Mouse (Mus musculus) left cerebral cortex, adult 6 months (tissue): ENCODE measurements around the gene Olfr771. TPM values are rescaled to one million over a fixed set of nuclear protein-coding genes. Genes with fewer than 3 reads are reported as not detected.

Source experiments
- long read RNA-seq, 2 experiments: library from polyadenylated mRNA; unstranded; transcript quantifications; one replicate each; pipeline ENCODE4 v2.0.0; 2019 to 2020
- polyA plus RNA-seq: library from polyadenylated mRNA; unstranded; fragments of <200 nt; fragmentation: Nextera tagmentation; gene quantifications from 2 replicates; pipeline ENCODE4 v1.2.3, GENCODE M21; 2021

Gene Olfr771
- polyA plus RNA-seq, result not detected in 2 replicates
- long read RNA-seq, experiment 1, result 0 reads
- long read RNA-seq, experiment 2, result 0 reads

DNA sequence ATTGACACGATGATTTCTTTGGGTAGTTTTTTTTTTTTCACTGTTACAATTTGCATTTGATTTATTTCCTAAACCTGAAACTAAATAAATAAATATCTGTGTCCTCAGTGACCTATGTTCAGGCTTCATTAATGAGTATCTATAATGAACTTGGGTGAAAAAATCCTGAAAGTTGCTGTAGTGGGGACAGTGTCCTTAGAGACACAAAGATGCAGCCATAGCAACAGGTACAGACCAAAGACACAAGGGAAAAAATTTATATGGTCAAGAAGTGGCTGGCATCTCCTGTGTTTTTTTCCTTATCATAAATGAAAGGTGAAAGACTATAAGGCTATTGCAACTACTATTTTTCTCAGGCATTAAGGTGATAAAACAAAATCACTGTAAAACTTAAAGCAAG lies at the start of gene Olfr771:
Olfr771 (minus strand) TSS at position 101 of the 400 bp plus-strand sequence.

DNA sequence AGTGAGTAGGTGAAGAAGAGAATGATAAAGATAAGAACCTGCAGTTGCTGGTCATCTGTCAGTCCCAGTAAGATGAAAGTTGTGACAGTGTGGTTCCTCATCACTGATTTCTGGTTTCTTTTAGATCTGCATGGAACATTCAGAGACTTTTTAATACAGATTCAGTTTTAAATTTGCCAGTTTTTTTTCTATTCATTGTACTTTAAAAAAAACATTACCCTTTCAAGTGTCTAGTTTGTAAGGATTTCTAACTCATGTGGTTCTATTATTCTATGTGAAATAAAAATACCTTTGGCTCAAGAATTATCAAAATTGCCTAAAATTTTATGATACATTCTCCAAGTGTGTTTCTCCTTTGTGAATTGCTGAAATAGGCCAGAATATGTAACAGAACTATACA lies 22.8 kb upstream of the Olfr771 start, which contains the start of gene Olfr773:
Olfr773 (minus strand) TSS at position 101 of the 400 bp plus-strand sequence.

DNA sequence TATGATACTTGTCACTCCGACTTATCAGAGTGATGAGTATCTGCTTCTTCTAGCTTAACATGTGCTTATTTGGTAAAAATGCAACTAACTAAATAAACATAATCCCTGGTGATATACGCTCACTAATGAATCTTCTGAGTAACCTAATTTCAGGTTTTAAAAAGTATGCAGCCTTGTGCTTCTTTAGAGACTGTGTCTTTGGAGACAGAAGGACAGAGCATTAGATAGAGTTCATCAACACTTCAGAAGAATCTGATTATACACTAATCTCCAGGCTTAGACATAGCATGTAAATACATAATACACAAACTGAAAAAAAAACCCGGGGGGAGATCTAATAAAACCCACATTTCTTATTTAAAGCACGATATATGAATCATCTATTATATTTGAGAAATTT lies 13.3 kb upstream of the Olfr771 start, which contains the start of gene Olfr772:
Olfr772 (minus strand) TSS at position 101 of the 400 bp plus-strand sequence.

DNA sequence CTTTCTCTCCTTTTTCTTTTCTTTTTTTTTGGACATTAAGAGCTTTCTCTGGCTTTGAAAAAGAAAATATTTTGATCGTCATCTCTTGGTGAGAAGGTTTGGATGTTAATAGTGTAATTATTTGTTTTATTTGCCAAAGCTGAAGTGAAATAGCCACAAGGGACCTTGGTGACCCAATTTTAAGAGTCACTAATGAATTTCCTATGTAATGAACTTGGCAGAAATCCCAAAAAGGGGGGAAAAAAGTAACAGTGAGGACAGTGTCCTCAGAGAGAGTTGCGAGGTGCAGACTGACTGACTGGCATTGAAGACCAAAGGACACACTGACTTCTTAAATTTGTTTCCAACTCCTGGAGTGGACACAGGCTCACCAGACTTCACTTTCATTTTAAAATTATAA lies 25.7 kb downstream of the Olfr771 start, which contains the start of gene Olfr770:
Olfr770 (minus strand) TSS at position 101 of the 400 bp plus-strand sequence.

DNA sequence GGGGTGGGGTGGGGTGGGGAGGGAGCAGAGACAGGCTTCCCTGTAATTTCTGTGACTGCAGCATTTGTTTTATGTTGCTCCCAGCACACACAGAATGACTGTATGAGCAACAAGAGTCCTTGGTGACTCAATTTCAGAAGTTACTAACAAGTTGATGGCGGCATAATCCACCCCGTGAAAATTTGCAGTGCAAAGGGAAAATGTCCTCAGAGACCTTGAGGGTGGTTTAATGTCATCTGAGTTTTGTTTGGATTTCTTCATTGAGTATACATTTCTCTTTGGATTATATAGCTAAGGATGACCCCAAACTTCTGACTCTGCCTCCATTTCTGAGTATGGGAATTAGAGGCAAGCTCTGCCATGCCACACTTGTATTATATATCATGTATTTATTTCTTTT lies 46.8 kb downstream of the Olfr771 start, which contains the start of gene Olfr769:
Olfr769 (minus strand) TSS at position 101 of the 400 bp plus-strand sequence.

Other genes with a start within 250 kb of the Olfr771 start
- 7.4 and 8.4 TPM in 2 replicates for gene Rdh5, start 241.9 kb downstream of the Olfr771 start, polyA plus RNA-seq
- gene Bloc1s1, start 240.7 kb downstream of the Olfr771 start, polyA plus RNA-seq, result 336 and 357 TPM in 2 replicates
- gene Itga7, start 230.9 kb downstream of the Olfr771 start, polyA plus RNA-seq, result 2.2 and 2.5 TPM in 2 replicates
- gene Mettl7b, start 203.8 kb downstream of the Olfr771 start, polyA plus RNA-seq, result not detected in 2 replicates
- gene Olfr9, start 175.3 kb downstream of the Olfr771 start, polyA plus RNA-seq, result not detected in 2 replicates
- gene Olfr763, start 154.0 kb downstream of the Olfr771 start, polyA plus RNA-seq, result not detected in 2 replicates
- not detected in 2 replicates for gene Olfr764-ps1, start 124.9 kb downstream of the Olfr771 start, polyA plus RNA-seq
- not detected in 2 replicates for gene Olfr765, start 114.8 kb downstream of the Olfr771 start, polyA plus RNA-seq
- not detected in 2 replicates for gene Olfr766-ps1, start 95.8 kb downstream of the Olfr771 start, polyA plus RNA-seq
- gene Olfr767, start 81.8 kb downstream of the Olfr771 start, polyA plus RNA-seq, result not detected in 2 replicates
- gene Olfr768, start 65.4 kb downstream of the Olfr771 start, polyA plus RNA-seq, result not detected in 2 replicates
- gene Olfr769, start 46.9 kb downstream of the Olfr771 start, polyA plus RNA-seq, result not detected in 2 replicates
- gene Olfr770, start 25.8 kb downstream of the Olfr771 start, polyA plus RNA-seq, result not detected in 2 replicates
- not detected in 2 replicates for gene Olfr772, start 13.2 kb upstream of the Olfr771 start, polyA plus RNA-seq
- not detected in 2 replicates for gene Olfr773, start 22.7 kb upstream of the Olfr771 start, polyA plus RNA-seq
- gene Olfr774, start 71.5 kb upstream of the Olfr771 start, polyA plus RNA-seq, result not detected in 2 replicates
- not detected in 2 replicates for gene Olfr775, start 83.7 kb upstream of the Olfr771 start, polyA plus RNA-seq
- not detected in 2 replicates for gene Olfr776, start 94.4 kb upstream of the Olfr771 start, polyA plus RNA-seq
- not detected in 2 replicates for gene Olfr777, start 106.7 kb upstream of the Olfr771 start, polyA plus RNA-seq
- gene Olfr780, start 153.4 kb upstream of the Olfr771 start, polyA plus RNA-seq, result not detected in 2 replicates
- not detected in 2 replicates for gene Olfr781, start 164.1 kb upstream of the Olfr771 start, polyA plus RNA-seq
- gene Olfr782, start 184.1 kb upstream of the Olfr771 start, polyA plus RNA-seq, result not detected in 2 replicates
- 0.04 and 0.06 TPM in 2 replicates for gene Olfr784, start 219.3 kb upstream of the Olfr771 start, polyA plus RNA-seq
- not detected in 2 replicates for gene Olfr785, start 240.7 kb upstream of the Olfr771 start, polyA plus RNA-seq